Comparison of ENCODE assay signal across 16 mouse cellular contexts in the genomic region with DNA sequence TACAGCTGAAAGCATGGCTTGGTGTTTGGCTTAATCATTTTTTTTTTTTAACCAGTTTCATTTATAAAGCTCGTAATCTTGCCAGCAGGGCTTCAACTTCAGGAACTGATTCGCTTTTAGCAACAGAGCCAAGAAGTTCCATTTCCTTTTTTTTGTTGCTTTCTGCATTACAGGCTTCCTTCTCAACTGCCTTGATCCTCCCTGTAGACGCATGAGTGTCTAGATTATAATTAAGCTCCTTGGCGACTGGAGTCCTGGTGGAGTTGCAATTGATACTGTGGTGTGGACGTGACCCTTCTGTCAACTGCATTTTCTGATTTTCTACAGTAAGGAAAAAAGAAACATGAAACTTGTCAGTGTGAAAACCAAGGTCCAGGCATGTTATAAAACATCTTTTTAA.
"Had no signal": no experiment of that assay in that cellular context is flagged by ENCODE, and none has a peak within 500 bp of the region (broad histone marks: within the 10 kb centered on the region; RNA-seq: fewer than 3 reads in every experiment).

No protein-coding gene starts in this region.

- H3K4me2 ChIP-seq: limb, embryonic 12.5 days; liver, embryonic 12.5 days; lung, embryonic 15.5 days; neural tube, embryonic 13.5 days had no signal

- H3K27ac ChIP-seq: limb, embryonic 12.5 days; liver, embryonic 12.5 days; lung, embryonic 15.5 days; midbrain, embryonic 10.5 days; neural tube, embryonic 13.5 days had no signal

- H3K9ac ChIP-seq: limb, embryonic 12.5 days; liver, embryonic 12.5 days; lung, embryonic 15.5 days; neural tube, embryonic 13.5 days had no signal

- H3K4me3 ChIP-seq: limb, embryonic 12.5 days; liver, embryonic 12.5 days; lung, embryonic 15.5 days; midbrain, embryonic 10.5 days; myocyte; neural tube, embryonic 13.5 days had no signal

- ATAC-seq: liver, embryonic 12.5 days had no signal

- DNase-seq: kidney, adult 11 months; kidney, postnatal 36 days; layer of hippocampus, adult 9-11 months; layer of hippocampus, postnatal 36 days; midbrain, embryonic 14.5 days; retina, postnatal 1 day; right cerebral cortex, postnatal 4 days; spleen, adult 18-20 months; thymus, adult 18-20 months; thymus, postnatal 14 days had no signal

- H3K36me3 ChIP-seq: limb, embryonic 12.5 days; liver, embryonic 12.5 days; lung, embryonic 15.5 days; midbrain, embryonic 10.5 days; neural tube, embryonic 13.5 days had no signal

- H3K9me3 ChIP-seq: limb, embryonic 12.5 days; liver, embryonic 12.5 days; lung, embryonic 15.5 days; midbrain, embryonic 10.5 days; neural tube, embryonic 13.5 days had no signal

- H3K27me3 ChIP-seq: limb, embryonic 12.5 days; liver, embryonic 12.5 days; lung, embryonic 15.5 days; neural tube, embryonic 13.5 days had no signal

- H3K4me1 ChIP-seq: limb, embryonic 12.5 days; liver, embryonic 12.5 days; lung, embryonic 15.5 days; midbrain, embryonic 10.5 days; neural tube, embryonic 13.5 days had no signal
